Mouse (Mus musculus): ENCODE data around the gene Gm45808. TPM values are rescaled to one million over a fixed set of nuclear protein-coding genes. Genes with fewer than 3 reads are reported as not detected.
A peak's percentile ranks its signal among the peaks of the same experiment; 100 is the strongest.

Gm45808 gene
- total RNA-seq, 2 experiments from 2014 or later = 6.1 to 6.6 TPM

DNA sequence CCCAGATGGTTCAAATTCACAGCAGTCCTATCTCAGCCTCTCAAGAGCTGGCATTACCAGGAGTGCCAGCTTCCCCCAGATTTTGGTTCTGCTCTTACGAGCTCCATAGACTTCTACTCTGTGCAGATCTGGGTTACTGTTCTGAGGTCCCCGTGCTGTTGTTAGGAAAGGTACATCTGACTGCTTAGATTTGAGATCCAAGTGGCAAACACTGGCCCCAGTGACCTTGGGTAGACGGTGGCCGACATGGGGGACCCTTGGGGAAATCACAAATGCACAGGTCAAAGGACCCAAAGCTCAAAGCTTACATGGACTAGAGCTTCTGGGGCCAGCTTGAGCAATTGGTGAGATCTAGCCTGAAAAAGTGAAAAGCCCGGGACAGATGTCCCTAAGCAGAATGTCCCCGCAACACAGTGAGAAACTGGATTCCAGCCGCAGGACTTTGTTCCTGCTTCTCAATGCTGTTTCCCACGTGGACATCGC is 29.8 kb downstream of the Gm45808 start:
- intact Hi-C loops (cut with DNase I) = no loop called here
- no peak for DNase-seq

DNA sequence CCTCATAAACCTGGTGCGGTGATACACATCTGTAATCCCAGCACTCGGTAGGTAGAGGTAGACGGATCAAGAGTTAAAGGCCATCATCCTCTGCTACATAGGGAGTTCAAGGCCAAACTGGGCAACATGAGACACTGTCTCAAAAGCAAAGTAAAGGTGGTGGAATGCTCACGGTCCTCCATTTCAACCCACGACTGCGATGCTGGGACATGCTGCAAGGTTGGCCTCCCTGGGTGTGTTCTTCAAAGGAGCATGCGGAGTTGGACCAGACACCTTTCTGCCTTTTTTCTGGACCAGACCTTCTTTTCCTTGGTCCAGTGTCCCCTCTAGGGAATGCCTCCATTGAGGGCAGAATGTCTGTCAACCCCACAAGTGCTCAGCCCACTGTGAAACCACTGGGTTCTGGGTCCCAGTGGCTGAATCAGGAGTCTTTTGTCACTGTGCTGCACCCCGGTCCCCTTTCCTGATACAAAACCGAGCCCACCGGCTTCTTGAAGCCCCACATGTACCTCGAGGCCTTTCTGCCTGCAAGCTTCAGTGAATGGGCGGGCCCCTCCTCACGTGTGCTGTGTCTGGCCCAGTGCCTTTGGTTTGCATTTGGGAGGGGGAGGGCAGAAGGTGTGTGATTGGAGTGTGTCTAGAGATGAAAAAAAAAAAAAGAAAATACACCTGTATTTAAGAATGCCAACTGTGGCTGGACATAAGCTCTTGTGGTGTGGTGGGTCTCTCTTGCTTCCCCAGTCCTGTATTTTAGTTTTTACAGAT is 30.5 kb downstream of the Gm45808 start:
- intact Hi-C loops (cut with DNase I) = no loop called here
- DNase-seq = no peak

DNA sequence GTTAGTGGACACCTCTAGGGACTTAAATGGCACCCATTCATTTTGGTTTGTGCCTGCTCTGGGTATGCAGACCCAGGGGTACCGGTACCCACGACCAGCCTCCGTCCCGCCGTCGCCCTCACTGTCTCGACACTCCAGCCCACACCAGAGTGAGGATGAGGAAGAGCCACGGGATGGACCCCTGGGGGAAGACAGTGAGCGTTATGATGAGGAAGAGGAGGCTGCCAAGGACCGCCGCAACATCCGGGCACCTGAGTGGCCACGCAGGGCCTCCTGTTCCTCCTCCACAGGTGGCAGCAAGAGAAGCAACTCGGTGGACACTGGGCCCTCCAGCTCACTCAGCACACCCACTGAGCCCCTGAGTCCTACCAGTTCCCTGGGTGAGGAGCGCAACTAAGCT is 31.6 kb downstream of the Gm45808 start:
- intact Hi-C loops (cut with DNase I) = loop anchor here (5.0 kb wide), 1 partner anchor 107 kb away; no protein-coding TSS in a partner anchor
- DNase-seq = no peak

DNA sequence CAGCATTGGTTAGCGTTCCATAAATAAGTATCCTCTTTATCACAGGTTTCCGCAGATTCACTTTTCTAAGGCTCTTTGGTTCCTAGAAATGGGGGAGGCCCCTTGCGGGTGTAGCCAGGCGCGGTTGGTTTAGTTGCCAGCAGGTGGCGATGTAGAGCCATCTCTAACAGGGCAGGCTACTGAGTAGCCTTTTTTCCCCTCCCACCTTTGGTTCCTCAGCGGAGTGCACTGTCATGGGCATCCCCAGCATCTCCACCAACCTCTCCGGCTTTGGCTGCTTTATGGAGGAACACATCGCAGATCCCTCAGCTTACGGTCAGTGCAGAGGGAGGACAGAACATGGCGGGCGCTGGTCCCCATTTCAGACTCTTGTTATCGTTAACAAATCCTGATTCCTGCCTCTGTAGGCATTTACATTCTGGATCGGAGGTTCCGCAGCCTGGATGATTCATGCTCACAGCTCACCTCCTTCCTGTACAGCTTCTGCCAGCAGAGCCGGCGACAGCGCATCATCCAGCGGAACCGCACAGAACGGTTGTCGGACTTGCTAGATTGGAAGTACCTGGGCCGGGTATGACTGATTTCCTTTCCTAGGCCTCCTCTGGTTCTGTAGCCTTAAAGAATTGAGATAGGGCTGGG is 35.1 kb downstream of the Gm45808 start:
- intact Hi-C loops (cut with DNase I) = loop anchor here (5.0 kb wide), 1 partner anchor 111 kb away; no protein-coding TSS in a partner anchor
- peak; percentile 71 to 78 for DNase-seq

- intact Hi-C loops (cut with DNase I) = loop anchor here (5.0 kb wide), 1 partner anchor 112 kb away; no protein-coding TSS in a partner anchor
- DNase-seq = no peak
Measured at GRCm38 (mm10) chr7:45449974-45450373, 36.6 kb downstream of the Gm45808 start.

DNA sequence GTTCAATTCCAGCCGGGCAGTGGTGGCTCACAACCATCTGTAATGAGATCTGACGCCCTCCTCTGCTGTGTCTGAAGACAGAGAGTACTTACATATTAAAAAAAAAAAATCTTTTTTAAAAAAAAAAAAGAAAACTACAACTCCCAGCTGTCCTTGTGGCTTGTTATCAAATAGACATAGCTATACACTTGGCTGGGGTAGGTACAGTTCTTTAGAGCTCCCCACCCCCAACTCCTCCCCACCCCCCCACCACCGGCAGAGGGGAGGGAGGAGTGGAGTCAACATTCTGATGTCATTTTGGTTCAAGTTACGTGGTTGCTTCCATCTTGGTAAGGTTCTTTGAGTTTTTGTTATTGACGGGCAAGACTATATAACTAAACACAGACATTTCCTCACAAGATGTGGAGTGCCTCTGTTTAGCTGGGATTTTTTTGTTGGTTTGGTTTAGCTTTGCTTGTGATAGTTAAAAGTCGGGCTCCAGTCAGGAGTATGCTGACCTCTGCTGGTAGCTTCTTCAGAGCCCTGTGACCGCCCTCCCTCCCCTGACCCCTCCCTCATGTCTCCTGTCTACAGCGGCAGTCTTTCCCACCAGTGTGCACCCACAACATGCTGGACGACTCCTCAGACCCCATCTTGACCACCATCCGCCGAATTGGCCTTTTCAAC is 39.2 kb downstream of the Gm45808 start:
- intact Hi-C loops (cut with DNase I) = no loop called here

GRCm38 (mm10) chr7:45446589-45446988 is 40.0 kb downstream of the Gm45808 start:
- no peak for DNase-seq
- intact Hi-C loops (cut with DNase I) = no loop called here

More for the DNA sequence above, 39.2 kb downstream of the Gm45808 start:
- no peak for DNase-seq

GRCm38 (mm10) chr7:45443526-45444420 is 42.8 kb downstream of the Gm45808 start:
- DNase-seq = no peak
- intact Hi-C loops (cut with DNase I) = no loop called here

GRCm38 (mm10) chr7:45437521-45438276 is 48.9 kb downstream of the Gm45808 start, which contains the start of gene Ruvbl2:
Gene Ruvbl2 (minus strand): TSS chr7:45438096.
- DNase-seq = peak; percentile 52 to 54
- intact Hi-C loops (cut with DNase I) = loop anchor here (1.0 to 5.0 kb wide), 2 partner anchors 31 to 135 kb away; no protein-coding TSS in a partner anchor

GRCm38 (mm10) chr7:45437046-45437445 is 49.6 kb downstream of the Gm45808 start:
- intact Hi-C loops (cut with DNase I) = loop anchor here (5.0 kb wide), 1 partner anchor 135 kb away; no protein-coding TSS in a partner anchor
- no peak for DNase-seq

- intact Hi-C loops (cut with DNase I) = loop anchor here (5.0 kb wide), 1 partner anchor 134 kb away; no protein-coding TSS in a partner anchor
- no peak for DNase-seq
Measured at GRCm38 (mm10) chr7:45436444-45436843, 50.2 kb downstream of the Gm45808 start.

GRCm38 (mm10) chr7:45435038-45435437 is 51.6 kb downstream of the Gm45808 start:
- intact Hi-C loops (cut with DNase I) = loop anchor here (5.0 kb wide), 1 partner anchor 133 kb away; no protein-coding TSS in a partner anchor
- DNase-seq = peak in 1 of 2 experiments; percentile 32

GRCm38 (mm10) chr7:45434203-45435015 is 52.2 kb downstream of the Gm45808 start, which contains the start of gene Gys1:
Gene Gys1 (plus strand): TSS chr7:45434844.
- intact Hi-C loops (cut with DNase I) = loop anchor here (5.0 kb wide), 1 partner anchor 132 kb away; no protein-coding TSS in a partner anchor
- peak; percentile 100 for DNase-seq

DNA sequence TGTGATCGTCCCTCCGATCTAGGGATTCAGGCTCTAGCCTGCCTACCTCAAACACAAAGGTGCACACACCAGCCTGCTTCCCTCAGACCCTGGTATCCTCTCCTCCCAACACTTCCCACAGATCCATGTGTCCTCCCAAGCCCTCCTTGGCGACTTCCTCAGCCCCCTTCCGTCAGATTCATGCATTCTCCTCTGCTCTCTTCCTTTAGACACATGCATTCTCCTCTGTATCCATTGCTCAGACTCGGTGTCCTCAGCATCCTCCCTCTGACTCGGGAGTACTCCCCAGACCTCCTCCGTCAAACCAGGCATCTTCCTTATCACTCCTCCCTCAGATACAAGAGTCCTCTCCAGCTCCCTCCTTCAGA is 52.8 kb downstream of the Gm45808 start:
- no peak for DNase-seq
- intact Hi-C loops (cut with DNase I) = no loop called here

DNA sequence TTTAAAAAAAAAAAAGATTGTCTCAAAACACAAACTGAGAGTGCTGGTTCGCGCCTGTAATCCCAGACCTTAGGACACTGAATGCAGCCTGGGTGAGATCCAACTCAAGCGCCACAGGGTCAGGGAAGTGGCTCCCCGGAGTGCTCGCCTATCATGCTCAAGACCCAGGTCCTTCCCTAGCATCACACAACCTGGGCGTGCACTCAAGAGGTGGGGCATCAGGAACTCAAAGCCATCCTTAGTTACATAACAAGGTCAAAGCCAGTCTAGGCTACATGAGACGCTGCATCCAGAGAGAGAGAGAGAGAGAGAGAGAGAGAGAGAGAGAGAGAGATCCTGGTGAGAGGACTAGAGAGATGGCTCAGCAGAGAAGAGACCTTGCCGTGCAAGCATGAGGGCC is 60.1 kb downstream of the Gm45808 start:
- intact Hi-C loops (cut with DNase I) = no loop called here
- no peak for DNase-seq

DNA sequence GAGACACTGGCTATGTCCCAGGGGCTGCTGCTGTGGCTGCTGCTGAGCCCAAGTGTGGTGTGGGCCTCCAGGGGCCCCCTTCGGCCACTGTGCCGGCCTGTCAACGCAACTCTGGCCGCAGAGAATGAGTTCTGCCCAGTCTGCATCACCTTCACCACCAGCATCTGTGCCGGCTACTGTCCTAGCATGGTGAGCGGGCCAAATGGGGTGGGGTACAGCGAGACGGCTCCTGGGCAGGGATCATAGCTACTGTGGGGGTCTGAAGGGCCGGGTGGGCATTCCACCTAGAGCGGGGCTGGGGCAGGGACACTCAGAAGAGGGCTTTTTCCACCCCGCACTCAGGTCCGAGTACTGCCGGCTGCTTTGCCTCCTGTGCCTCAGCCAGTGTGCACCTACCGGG is 65.4 kb downstream of the Gm45808 start:
- intact Hi-C loops (cut with DNase I) = no loop called here
- DNase-seq = no peak

DNA sequence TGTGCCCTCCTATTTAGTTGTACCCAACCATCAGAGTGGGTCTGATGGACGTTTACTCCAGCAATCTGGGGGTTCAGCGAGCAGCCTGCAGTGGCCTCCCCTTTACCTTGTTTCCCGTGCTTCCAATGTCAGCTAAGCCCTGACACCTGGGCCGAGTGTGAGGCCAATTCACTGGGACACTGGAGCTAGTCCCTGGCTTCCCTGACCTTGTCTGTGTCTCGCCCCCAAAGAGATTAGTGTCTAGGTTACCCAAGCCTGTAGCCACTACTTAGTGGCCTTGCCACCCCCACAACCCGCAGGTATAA is 66.0 kb downstream of the Gm45808 start, which contains the start of gene Lhb:
TSS of gene Lhb (plus strand) at position 206 of the 305 bp plus-strand sequence.
- intact Hi-C loops (cut with DNase I) = no loop called here
- no peak for DNase-seq

All from gastrocnemius, postnatal 36 days (tissue).